Mouse (Mus musculus) left cerebral cortex, adult 6 months (tissue): ENCODE data around the gene Usp53. TPM values are rescaled to one million over a fixed set of nuclear protein-coding genes. Genes with fewer than 3 reads are reported as not detected.

Experiments
- long read RNA-seq, 2 experiments: library from polyadenylated mRNA; unstranded; transcript quantifications; one replicate each; pipeline ENCODE4 v2.0.0; 2019 to 2020
- polyA plus RNA-seq: library from polyadenylated mRNA; unstranded; fragments of <200 nt; fragmentation: Nextera tagmentation; gene quantifications from 2 replicates; pipeline ENCODE4 v1.2.3, GENCODE M21; 2021

Usp53 gene
- 5.0 and 6.9 TPM in 2 replicates for polyA plus RNA-seq
- long read RNA-seq, experiment 1, full-length matches to known transcripts, result 5 of 19 reads
- long read RNA-seq, experiment 1, partial matches to known transcripts, result 7 of 19 reads
- long read RNA-seq, experiment 1, other reads (novel, unspliced or antisense), result 7 of 19 reads
- long read RNA-seq, experiment 2, partial matches to known transcripts, result 8 of 13 reads
- long read RNA-seq, experiment 2, other reads (novel, unspliced or antisense), result 5 of 13 reads

GRCm38 (mm10) chr3:122984249-122985182 lies at the start of gene Usp53:
Usp53 (minus strand) TSS chr3:122984510.

DNA sequence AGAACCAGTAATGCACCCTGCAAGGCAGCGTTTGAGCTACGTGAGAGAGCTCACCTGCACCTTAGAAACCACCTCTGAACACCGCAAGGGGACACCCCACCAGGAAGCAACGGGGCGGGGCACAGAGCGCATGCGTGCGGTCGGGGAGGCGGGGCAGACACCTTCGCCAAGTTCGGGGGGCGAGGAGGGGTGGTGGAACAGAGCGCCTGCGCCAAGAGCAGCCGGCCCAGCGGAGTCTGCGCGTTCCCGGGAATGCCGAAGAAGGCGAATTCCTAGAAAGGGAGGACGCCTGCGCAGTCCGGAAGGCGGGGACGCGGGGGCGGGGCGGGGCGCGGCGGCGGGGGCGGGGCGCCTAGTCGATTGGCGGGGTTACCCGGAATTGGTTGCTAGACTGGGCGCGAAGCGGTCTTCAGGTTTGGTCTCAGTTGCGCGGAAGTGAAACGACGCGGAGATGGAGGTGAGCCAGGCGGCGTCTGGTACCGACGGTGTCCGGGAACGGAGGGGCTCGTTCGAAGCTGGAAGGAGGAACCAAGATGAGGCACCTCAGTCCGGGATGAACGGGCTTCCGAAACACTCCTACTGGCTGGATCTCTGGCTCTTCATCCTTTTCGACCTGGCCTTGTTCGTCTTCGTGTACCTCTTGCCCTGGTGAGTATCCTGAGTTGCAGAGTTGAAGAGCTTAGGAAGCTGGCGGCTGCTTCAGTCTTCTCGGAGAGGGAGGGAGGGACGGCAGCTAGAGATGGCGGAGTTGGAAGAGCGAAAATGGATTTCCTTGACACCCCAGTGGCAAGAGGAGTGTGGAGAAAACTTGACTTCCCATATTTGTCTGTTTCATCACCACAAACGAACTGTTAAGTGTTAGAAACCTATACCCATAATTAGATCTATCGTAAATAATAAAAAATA lies 60.0 kb downstream of the Usp53 start, which contains the start of gene 1810037I17Rik:
TSS of gene 1810037I17Rik (plus strand) at position 195 of the 906 bp plus-strand sequence.

GRCm38 (mm10) chr3:122919260-122919659 lies 65.0 kb downstream of the Usp53 start, which contains the start of gene Gm10959:
Gm10959 (minus strand) TSS chr3:122919360.

DNA sequence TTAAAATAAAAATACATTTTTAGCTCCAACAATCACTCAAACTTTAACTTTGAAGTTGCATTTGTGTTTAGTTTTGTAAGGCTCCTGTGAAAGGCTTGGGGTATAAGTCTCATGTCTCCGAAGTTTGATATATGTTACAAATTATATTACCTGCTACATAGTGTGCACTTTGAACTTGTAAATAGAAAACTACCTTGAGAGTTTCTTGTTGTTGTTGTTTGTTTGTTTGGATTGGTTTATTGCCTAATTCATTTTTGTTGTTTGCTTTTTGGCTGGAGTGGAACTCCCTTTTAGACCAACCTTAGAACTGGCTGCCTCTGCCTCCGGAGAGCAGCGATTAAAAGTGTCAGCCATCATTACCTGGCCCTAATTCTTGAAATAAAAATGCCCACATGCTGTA lies 89.5 kb downstream of the Usp53 start, which contains the start of gene Fabp2:
TSS of gene Fabp2 (plus strand) at position 301 of the 400 bp plus-strand sequence.

Other genes with a start within 250 kb of the Usp53 start
- gene Fabp2, start 89.4 kb downstream of the Usp53 start, polyA plus RNA-seq, result not detected in 2 replicates
- gene Gm10959, start 65.2 kb downstream of the Usp53 start, polyA plus RNA-seq, result not detected in 2 replicates
- gene 1810037I17Rik, start 60.3 kb downstream of the Usp53 start, polyA plus RNA-seq, result 190 and 216 TPM in 2 replicates
- gene Myoz2, start 50.5 kb upstream of the Usp53 start, polyA plus RNA-seq, result 0.28 and 0.36 TPM in 2 replicates